Mouse (Mus musculus) thymus, adult 2 months (tissue): ENCODE measurements around the gene Slc2a2.

Experiments
- CTCF ChIP-seq: fragments of 200-500 bp; IDR thresholded peaks from 2 replicates; pipeline ENCODE4 v1.5.1; 2012; ENCODE audit warnings: mild to moderate bottlenecking, control low read depth, low read length, moderate library complexity, borderline replicate concordance; ENCODE audit not compliant: control insufficient read depth, poor library complexity, insufficient read depth; ENCODE audit errors: extremely low read depth
- POLR2A ChIP-seq: fragments of 200-500 bp; IDR thresholded peaks from 2 replicates; pipeline ENCODE4 v1.6.1; 2012; ENCODE audit warnings: mild to moderate bottlenecking, low read length, control low read depth, moderate library complexity; ENCODE audit not compliant: control insufficient read depth, poor library complexity, insufficient read depth; ENCODE audit errors: extremely low read depth

DNA sequence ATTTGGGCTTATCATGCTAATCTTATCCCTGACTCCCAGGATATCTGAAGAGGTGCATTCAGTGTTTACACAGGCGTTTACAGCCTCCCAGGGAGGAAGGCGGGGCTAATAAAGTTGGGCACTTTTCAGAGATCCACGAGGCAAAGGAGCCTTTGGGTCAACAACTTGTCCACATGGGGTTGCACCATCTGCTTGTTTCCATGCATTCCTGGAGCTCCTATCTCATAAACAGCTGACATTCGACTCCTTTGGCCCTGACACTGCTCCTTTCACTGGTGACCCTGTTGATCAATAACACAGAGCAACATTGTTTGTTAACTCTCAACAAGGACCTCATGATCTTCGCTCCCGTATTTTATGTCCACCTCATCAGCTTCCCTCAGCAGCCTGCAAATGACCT lies 15.8 kb upstream of the Slc2a2 start:
- TF ChIP-seq POLR2A, result no peak
- no peak for TF ChIP-seq CTCF
